Mouse (Mus musculus): ENCODE measurements at regions not wholly inside any gene's neighbourhood (a gene's known extent, or its start where the extent isn't known, plus 50 kb on each side); places are given as distances from the start of the nearest gene placed in this dataset.

DNA sequence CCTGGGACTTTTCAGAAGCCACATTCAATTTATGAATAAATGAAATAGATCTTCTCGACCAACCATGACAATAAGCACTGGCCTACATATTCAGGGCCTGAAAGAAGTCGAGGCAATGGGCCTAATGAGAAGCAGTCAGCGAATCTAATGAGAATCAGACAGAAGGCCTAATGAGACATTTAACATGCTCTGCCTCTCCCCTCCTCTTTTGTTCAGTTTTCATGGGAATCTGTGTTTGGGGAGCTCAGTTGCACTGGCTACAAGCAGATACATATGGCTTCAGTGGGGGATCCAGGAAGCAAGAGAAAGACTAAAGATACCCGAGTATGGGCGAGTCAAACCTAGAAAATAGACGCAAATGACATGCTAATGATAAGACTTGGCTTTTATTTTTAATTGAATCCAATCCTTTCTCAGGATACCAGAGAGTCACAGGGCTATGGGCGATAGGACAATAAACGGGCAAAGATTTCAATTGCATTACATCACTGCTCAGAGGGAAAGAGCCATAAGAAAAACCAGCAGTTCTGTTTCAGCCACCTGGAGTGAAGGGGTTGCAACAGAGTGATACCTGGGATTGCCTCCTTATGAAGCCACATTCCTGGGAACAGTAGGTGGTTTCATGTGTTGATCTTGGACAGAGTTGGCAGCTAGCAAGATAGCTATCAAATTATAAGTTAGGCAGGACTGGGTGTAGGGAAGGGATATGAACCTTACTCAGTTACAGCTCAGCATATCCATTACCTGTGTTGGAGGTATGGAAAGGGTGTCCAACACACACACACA is 751.3 kb downstream of the Inhba start:
- Histone ChIP-seq H3K9ac (no peak overlapping the region), H3K27ac (ENCODE audit: low read depth, low read length) (peak overlapping the region; percentile 80), H3K4me3 (ENCODE audit: low read depth, low read length) (no peak overlapping the region), H3K27me3 (ENCODE audit: insufficient read depth, low read length) (no peaks in the 10 kb centered on the region), H3K36me3 (ENCODE audit: insufficient read depth) (no peaks in the 10 kb centered on the region), H3K4me2 (ENCODE audit: low read depth) (peak overlapping the region; percentile 10; the same call in 1 of the 2 replicates), H3K9me3 (ENCODE audit: low read length) (no peaks in the 10 kb centered on the region), H3K4me1 (ENCODE audit: insufficient read depth) (peaks cover 9% of the 10 kb centered on the region; the same call in 1 of the 2 replicates)
- no peak for TF ChIP-seq CTCF (IDR thresholded peaks at IDR 0.05; ENCODE audit: low read depth)
- ATAC-seq (peak; percentile 80), DNase-seq (peak; percentile 66)
- 10% methylated on average over 8 of the region's 8 CpGs for WGBS

DNA sequence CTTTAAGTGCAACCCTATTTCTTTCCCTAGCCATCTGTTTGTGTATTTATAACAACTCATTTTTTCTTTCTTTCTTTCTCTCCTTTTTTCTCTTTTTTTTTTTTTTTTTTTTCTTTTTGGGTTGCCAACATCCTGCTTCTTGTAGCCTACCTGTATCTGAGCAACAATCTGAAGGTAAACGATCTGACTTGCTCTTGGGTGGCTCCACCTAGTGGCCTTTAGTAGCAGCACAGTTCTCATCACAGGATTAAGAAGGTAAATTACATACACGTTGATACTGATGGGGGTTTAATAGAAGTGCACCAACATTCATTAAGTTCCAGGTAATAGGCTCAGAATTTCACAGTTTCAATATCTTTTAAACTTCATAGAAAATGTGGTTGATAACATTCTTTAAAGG is 752.1 kb downstream of the Inhba start:
- Histone ChIP-seq H3K27ac (ENCODE audit: low read depth, low read length) (no peak overlapping the region; the same call in 1 of the 2 replicates), H3K36me3 (ENCODE audit: insufficient read depth) (no peaks in the 10 kb centered on the region), H3K27me3 (ENCODE audit: insufficient read depth, low read length) (no peaks in the 10 kb centered on the region), H3K4me1 (ENCODE audit: insufficient read depth) (peaks cover 9% of the 10 kb centered on the region; the same call in 1 of the 2 replicates), H3K4me3 (ENCODE audit: low read depth, low read length) (no peak overlapping the region), H3K4me2 (ENCODE audit: low read depth) (no peak overlapping the region), H3K9ac (no peak overlapping the region), H3K9me3 (ENCODE audit: low read length) (no peaks in the 10 kb centered on the region)
- 2% methylated on average over 2 of the region's 2 CpGs for WGBS
- peak; percentile 30; the same call in 1 of the 2 replicates for ATAC-seq
- peak; percentile 67 for DNase-seq
- TF ChIP-seq CTCF (IDR thresholded peaks at IDR 0.05; ENCODE audit: low read depth) = peak; percentile 80

DNA sequence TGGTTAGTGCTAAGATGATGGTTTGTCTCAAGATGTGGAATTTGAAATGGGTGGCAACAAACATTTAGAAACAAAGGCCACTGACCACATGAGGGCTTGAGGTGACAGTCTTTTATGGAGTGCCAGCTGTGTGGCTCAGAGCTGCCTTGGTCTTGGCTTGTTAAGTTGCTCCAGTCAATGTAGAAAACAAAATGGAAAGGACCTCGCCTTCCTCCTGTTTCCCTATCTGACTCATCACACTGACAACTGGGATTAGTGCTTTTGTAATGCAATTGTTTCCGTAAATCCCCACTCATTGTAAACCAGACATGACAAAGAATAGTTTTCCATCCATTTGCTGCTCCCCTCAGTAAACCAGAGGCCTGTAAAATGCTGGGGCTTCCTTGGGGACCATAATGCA is 757.8 kb downstream of the Inhba start:
- DNase-seq (no peak), ATAC-seq (no peak)
- no peak overlapping the region for H3K9ac ChIP-seq
- H3K9me3 ChIP-seq (ENCODE audit: low read length) = no peaks in the 10 kb centered on the region
- H3K4me1 ChIP-seq (ENCODE audit: insufficient read depth) = no peaks in the 10 kb centered on the region
- no peak overlapping the region for H3K4me3 ChIP-seq (ENCODE audit: low read depth, low read length)
- no peaks in the 10 kb centered on the region for H3K27me3 ChIP-seq (ENCODE audit: insufficient read depth, low read length)
- H3K4me2 ChIP-seq (ENCODE audit: low read depth) = no peak overlapping the region
- no peak for TF ChIP-seq CTCF (IDR thresholded peaks at IDR 0.05; ENCODE audit: low read depth)
- 23% methylated on average over 2 of the region's 2 CpGs for WGBS
- no peak overlapping the region for H3K27ac ChIP-seq (ENCODE audit: low read depth, low read length)
- H3K36me3 ChIP-seq (ENCODE audit: insufficient read depth) = no peaks in the 10 kb centered on the region

DNA sequence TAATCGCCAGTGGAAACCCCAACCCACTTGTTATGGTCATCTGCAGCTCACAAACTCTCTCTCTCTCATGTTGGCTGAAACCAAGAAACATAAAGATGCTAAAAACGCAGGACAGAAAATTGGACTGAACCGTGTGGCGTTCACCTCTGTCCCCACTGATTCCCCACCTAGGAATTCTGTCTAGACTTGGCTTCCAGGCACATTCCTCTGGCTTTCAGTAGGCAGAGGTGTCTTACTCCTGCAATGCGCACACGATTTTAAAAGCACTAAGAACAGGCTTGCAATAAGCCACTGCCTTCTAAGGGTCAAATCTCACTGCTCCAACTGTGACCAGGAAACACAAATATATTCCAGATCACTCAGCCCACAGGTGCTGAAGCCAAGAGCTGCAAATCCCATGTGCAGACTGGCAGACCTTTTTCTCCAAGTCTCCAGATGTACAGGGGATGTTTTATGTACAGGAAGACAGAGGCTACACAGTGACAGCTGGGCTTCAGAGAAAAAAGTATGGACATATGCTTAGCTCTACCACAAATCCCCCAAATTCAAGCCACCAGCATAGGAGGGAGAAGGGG is 758.3 kb downstream of the Inhba start:
- WGBS = 50% methylated on average over 6 of the region's 6 CpGs
- H3K4me2 ChIP-seq (ENCODE audit: low read depth) = no peak overlapping the region
- no peak overlapping the region for H3K27ac ChIP-seq (ENCODE audit: low read depth, low read length)
- DNase-seq = no peak
- TF ChIP-seq CTCF (IDR thresholded peaks at IDR 0.05; ENCODE audit: low read depth) = no peak
- no peak overlapping the region for H3K4me3 ChIP-seq (ENCODE audit: low read depth, low read length)
- H3K9me3 ChIP-seq (ENCODE audit: low read length) = no peaks in the 10 kb centered on the region
- H3K4me1 ChIP-seq (ENCODE audit: insufficient read depth) = no peaks in the 10 kb centered on the region
- H3K9ac ChIP-seq = no peak overlapping the region
- H3K36me3 ChIP-seq (ENCODE audit: insufficient read depth) = no peaks in the 10 kb centered on the region
- no peaks in the 10 kb centered on the region for H3K27me3 ChIP-seq (ENCODE audit: insufficient read depth, low read length)
- no peak for ATAC-seq

DNA sequence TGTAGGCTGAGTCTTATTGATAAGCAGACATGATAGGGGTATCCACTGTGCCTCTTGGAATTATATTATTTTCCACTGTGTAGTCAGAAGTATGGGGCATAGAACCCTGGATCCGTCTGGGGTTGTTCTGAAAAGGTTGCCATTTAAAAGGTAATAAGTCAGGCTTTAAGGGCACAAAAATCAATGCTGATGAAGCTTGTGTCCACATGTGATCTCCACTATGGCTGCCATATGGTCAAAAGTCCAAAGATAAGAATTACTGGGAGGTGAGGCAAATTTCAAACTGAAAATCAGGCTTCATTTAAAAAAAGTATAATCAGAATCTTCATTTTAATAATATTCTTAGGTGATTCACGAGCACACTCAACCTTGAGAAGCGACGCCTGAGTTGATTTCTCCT is 760.2 kb downstream of the Inhba start:
- Histone ChIP-seq H3K4me2 (ENCODE audit: low read depth) (no peak overlapping the region), H3K9me3 (ENCODE audit: low read length) (no peaks in the 10 kb centered on the region), H3K36me3 (ENCODE audit: insufficient read depth) (no peaks in the 10 kb centered on the region), H3K9ac (no peak overlapping the region), H3K27me3 (ENCODE audit: insufficient read depth, low read length) (no peaks in the 10 kb centered on the region), H3K4me3 (ENCODE audit: low read depth, low read length) (no peak overlapping the region), H3K4me1 (ENCODE audit: insufficient read depth) (no peaks in the 10 kb centered on the region), H3K27ac (ENCODE audit: low read depth, low read length) (no peak overlapping the region)
- no peak for DNase-seq
- ATAC-seq = no peak
- 92% methylated on average over 4 of the region's 4 CpGs for WGBS
- no peak for TF ChIP-seq CTCF (IDR thresholded peaks at IDR 0.05; ENCODE audit: low read depth)

DNA sequence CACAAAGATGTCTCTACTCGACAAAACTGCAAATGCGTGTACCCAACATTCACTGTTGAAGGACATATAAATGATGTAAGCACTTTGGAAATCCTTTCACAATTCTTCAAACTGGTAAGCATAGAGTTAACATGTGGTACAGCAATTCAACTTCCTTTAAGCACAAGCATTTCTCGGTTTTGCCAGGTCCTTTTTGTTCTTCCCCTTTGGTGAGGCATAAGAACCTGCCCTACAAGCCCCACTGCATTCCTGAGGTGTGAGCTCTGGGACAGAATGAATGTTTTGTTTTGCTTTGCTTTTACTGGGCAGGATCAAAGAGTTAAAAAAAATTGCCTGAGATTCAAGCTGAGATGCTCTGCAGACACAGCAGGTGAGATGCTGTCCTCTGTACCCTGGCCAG is 793.9 kb downstream of the Inhba start:
- Histone ChIP-seq H3K4me1 (ENCODE audit: insufficient read depth) (no peaks in the 10 kb centered on the region), H3K27me3 (ENCODE audit: insufficient read depth, low read length) (no peaks in the 10 kb centered on the region), H3K9me3 (ENCODE audit: low read length) (no peaks in the 10 kb centered on the region), H3K36me3 (ENCODE audit: insufficient read depth) (no peaks in the 10 kb centered on the region), H3K4me3 (ENCODE audit: low read depth, low read length) (no peak overlapping the region), H3K9ac (no peak overlapping the region), H3K27ac (ENCODE audit: low read depth, low read length) (no peak overlapping the region), H3K4me2 (ENCODE audit: low read depth) (no peak overlapping the region)
- DNase-seq = no peak
- 52% methylated on average over 3 of the region's 3 CpGs for WGBS
- no peak for ATAC-seq
- TF ChIP-seq CTCF (IDR thresholded peaks at IDR 0.05; ENCODE audit: low read depth) = no peak
